Comparison of ENCODE assay signal across 8 mouse cellular contexts in the genomic region with DNA sequence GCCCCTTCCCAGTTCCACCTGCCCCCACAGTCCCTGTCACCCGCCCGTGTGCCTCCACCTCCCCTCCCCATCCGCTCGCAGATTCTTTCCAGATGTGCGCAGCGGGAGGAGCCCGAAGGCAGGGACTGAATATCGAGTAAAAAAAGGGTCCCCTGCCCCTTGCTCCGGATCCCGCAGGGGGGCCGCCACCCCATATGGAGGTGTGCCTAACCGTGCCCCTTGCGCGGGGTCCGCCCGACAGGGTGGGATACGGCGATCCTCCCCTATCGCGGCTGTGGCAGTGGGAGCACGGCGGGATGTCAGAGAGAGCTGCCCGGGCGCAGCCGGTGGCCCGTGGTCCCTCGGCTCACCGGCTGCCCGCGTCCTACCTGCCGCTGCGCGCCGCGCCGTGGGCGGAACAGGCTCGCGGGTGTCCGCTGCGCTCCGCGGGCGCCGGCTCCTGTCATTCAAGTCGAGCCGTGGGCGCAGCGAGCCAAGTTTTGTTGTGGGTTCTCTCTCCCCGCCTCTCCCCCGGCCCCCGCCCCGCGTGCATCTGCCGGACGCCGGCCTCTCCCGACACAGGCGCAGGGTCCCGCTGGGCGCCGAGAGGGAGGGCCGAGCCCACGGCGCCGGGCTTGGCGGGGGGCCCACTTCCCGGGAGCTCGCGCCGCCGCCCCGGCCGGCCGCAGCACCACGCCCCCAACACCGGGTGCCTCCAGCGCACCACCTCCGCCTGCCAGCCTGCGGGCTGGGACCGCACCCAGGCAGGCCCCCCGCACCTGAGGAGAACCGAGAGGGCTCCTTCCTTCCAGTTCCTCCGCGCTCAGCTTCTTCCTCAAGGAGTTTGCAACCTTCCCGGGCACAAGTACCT.
DNase-seq lines count a peak whose midpoint lies in the region; ATAC-seq and TF ChIP-seq lines count a peak whose summit lies in the region.

No protein-coding gene starts in this region.

- H3K27me3 ChIP-seq in embryonic facial prominence, embryonic 10.5 days (replicated peaks; ENCODE audit: low read depth, poor library complexity, severe bottlenecking) = peaks cover 74% of the 10 kb centered on the region
- no peaks in the 10 kb centered on the region for H3K27me3 ChIP-seq in kidney, adult 2 months (replicated peaks; ENCODE audit: control insufficient read depth, insufficient read depth, low read length)
- H3K27me3 ChIP-seq in liver, postnatal 0 days (ENCODE audit: insufficient read depth, low read length) = peaks cover 41% of the 10 kb centered on the region

- no peaks in the 10 kb centered on the region for H3K9me3 ChIP-seq in embryonic facial prominence, embryonic 10.5 days
- no peaks in the 10 kb centered on the region for H3K9me3 ChIP-seq in liver, postnatal 0 days (ENCODE audit: low read length)

- H3K36me3 ChIP-seq in embryonic facial prominence, embryonic 10.5 days (replicated peaks) = no peaks in the 10 kb centered on the region
- no peaks in the 10 kb centered on the region for H3K36me3 ChIP-seq in kidney, adult 2 months (ENCODE audit: control insufficient read depth, insufficient read depth, low read length)
- no peaks in the 10 kb centered on the region for H3K36me3 ChIP-seq in liver, postnatal 0 days (replicated peaks; ENCODE audit: insufficient read depth, low read length)

- peak; percentile 42 for DNase-seq in layer of hippocampus, adult 9-11 months
- no peak for DNase-seq in layer of hippocampus, adult 9-10 months (ENCODE audit: low spot score)
- peak; percentile 60 for DNase-seq in embryonic facial prominence, embryonic 10.5 days (ENCODE audit: low spot score)
- peak; percentile 72 for DNase-seq in heart, adult 9 months (ENCODE audit: low spot score in 2 of 2)
- DNase-seq in kidney, adult 2 months = peak; percentile 60
- peak; percentile 39 for DNase-seq in liver, postnatal 0 days
- no peak for DNase-seq in natural killer cell, adult 2 months (ENCODE audit: low spot score in 2 of 2)

- no peak for TF ChIP-seq POLR2A in kidney, adult 2 months (IDR thresholded peaks at IDR 0.05; ENCODE audit: low read depth, low read length)
- TF ChIP-seq POLR2A in olfactory bulb, adult 2 months (IDR thresholded peaks at IDR 0.05; ENCODE audit: insufficient read depth, low read depth, low read length) = no peak

- TF ChIP-seq EP300 in liver, postnatal 0 days (IDR thresholded peaks at IDR 0.05; ENCODE audit: low read depth) = no peak

- WGBS in embryonic facial prominence, embryonic 10.5 days = 1% methylated on average over 86 of the region's 86 CpGs
- under 1% methylated on average over 78 of the region's 86 CpGs for WGBS in kidney, adult 2 months
- 2% methylated on average over 61 of the region's 86 CpGs for WGBS in liver, postnatal 0 days (ENCODE audit: insufficient replicate concordance)
- WGBS in olfactory bulb, adult 2 months = 2% methylated on average over 86 of the region's 86 CpGs

- peak overlapping the region; percentile 76 for H3K4me3 ChIP-seq in embryonic facial prominence, embryonic 10.5 days
- H3K4me3 ChIP-seq in kidney, adult 2 months (ENCODE audit: insufficient read depth, low read depth, low read length) = peak overlapping the region; percentile 50
- peak overlapping the region; percentile 48 for H3K4me3 ChIP-seq in liver, postnatal 0 days (ENCODE audit: low read depth, low read length)
- peak overlapping the region; percentile 51 for H3K4me3 ChIP-seq in olfactory bulb, adult 2 months (ENCODE audit: insufficient read depth, low read depth, low read length)

- peak overlapping the region; percentile 81 for H3K4me2 ChIP-seq in liver, postnatal 0 days (ENCODE audit: low read depth, low read length)

- peak overlapping the region; percentile 52 for H3K27ac ChIP-seq in embryonic facial prominence, embryonic 10.5 days (replicated peaks)
- no peak overlapping the region; the same call in 1 of the 2 replicates for H3K27ac ChIP-seq in kidney, adult 2 months (ENCODE audit: insufficient read depth, low read depth, low read length)
- H3K27ac ChIP-seq in liver, postnatal 0 days (ENCODE audit: low read depth) = no peak overlapping the region
- no peak overlapping the region for H3K27ac ChIP-seq in olfactory bulb, adult 2 months (ENCODE audit: insufficient read depth, low read depth, low read length)

- no peak; the same call in 1 of the 2 replicates for ATAC-seq in liver, postnatal 0 days

- no peak overlapping the region for H3K9ac ChIP-seq in liver, postnatal 0 days (replicated peaks)

- H3K4me1 ChIP-seq in embryonic facial prominence, embryonic 10.5 days = peaks cover 29% of the 10 kb centered on the region
- peaks cover 7% of the 10 kb centered on the region for H3K4me1 ChIP-seq in kidney, adult 2 months (ENCODE audit: control insufficient read depth, insufficient read depth, low read length)
- H3K4me1 ChIP-seq in liver, postnatal 0 days (ENCODE audit: insufficient read depth) = peaks cover 3% of the 10 kb centered on the region; the same call in 1 of the 2 replicates
- peaks cover 14% of the 10 kb centered on the region for H3K4me1 ChIP-seq in olfactory bulb, adult 2 months (ENCODE audit: control insufficient read depth, insufficient read depth, low read length)

- no peak for TF ChIP-seq CTCF in kidney, adult 2 months (conservative IDR thresholded peaks at IDR 0.05; ENCODE audit: insufficient read depth, insufficient read length, low read depth, low read length)
- no peak for TF ChIP-seq CTCF in liver, postnatal 0 days (IDR thresholded peaks at IDR 0.05; ENCODE audit: low read depth)
- no peak for TF ChIP-seq CTCF in olfactory bulb, adult 2 months (IDR thresholded peaks at IDR 0.05; ENCODE audit: insufficient read depth, low read depth, low read length)

Comparison
In these comparisons a context has a peak if more than half of its experiments do, and no peak if none do; other contexts are left out.
1. DNase-seq: peak in layer of hippocampus, adult 9-11 months (single experiment), embryonic facial prominence, embryonic 10.5 days (single experiment), heart, adult 9 months (2 of 2), kidney, adult 2 months (single experiment) and liver, postnatal 0 days (single experiment); none in layer of hippocampus, adult 9-10 months (single experiment) and natural killer cell, adult 2 months (0 of 2).
2. Peak in every context shown above with its lines, with median percentiles within 50 percentile points of each other: H3K4me3 ChIP-seq.